Mouse (Mus musculus) liver, embryonic 14.5 days (tissue): ENCODE results near the gene Mfap1a.

Experiments
- CTCF ChIP-seq: IDR thresholded peaks from 2 replicates; pipeline ENCODE4 v1.5.1; 2016; ENCODE audit warnings: antibody characterized with exemption, low read depth, control low read depth
- EP300 ChIP-seq: IDR thresholded peaks from 2 replicates; pipeline ENCODE4 v1.6.1; 2016; ENCODE audit warnings: antibody characterized with exemption, low read depth

- no peak for TF ChIP-seq CTCF
- no peak for TF ChIP-seq EP300
Measured at GRCm38 (mm10) chr2:121443068-121443349, 63.5 kb downstream of the Mfap1a start.
